Mouse (Mus musculus) 3134 (cell line): Measurements from ENCODE around the gene Ubxn6.
A peak's percentile ranks its signal among the peaks of the same experiment; 100 is the strongest.
"Not testable (repeated sequence)": the region's sequence is repeated elsewhere in the genome, so short reads cannot be mapped to it uniquely, and the experiment has no call there.

ENCODE experiments used
- DNase-seq: peaks from one replicate; pipeline ENCODE4 v3.0.0-alpha.2; 2011; ENCODE audit warnings: low spot score; ENCODE audit not compliant: insufficient read length; ENCODE audit errors: extremely low read depth

Gene Ubxn6

DNA sequence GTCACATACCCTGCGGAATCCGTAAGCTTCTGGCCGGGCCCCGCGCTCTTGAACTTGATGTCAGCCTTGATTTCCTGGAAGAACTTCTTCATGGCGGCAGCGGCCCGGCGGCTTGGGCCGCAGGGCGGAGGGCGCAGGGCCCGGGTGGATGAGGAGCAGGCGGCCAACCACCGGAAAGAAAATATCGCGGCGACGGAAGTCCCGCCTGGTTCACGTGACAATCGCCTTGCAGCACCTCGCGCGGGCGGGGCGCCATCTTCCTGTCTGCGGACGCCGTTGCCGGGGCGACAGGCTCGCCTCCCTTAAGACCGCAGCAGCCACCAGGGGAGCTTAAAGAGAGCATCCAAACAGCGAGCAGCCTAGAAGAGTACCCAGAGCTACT lies at the start of gene Ubxn6:
Gene Ubxn6, minus strand, starts transcription at position 202 of the 382 bp plus-strand sequence.
- peak; percentile 97 for DNase-seq

DNA sequence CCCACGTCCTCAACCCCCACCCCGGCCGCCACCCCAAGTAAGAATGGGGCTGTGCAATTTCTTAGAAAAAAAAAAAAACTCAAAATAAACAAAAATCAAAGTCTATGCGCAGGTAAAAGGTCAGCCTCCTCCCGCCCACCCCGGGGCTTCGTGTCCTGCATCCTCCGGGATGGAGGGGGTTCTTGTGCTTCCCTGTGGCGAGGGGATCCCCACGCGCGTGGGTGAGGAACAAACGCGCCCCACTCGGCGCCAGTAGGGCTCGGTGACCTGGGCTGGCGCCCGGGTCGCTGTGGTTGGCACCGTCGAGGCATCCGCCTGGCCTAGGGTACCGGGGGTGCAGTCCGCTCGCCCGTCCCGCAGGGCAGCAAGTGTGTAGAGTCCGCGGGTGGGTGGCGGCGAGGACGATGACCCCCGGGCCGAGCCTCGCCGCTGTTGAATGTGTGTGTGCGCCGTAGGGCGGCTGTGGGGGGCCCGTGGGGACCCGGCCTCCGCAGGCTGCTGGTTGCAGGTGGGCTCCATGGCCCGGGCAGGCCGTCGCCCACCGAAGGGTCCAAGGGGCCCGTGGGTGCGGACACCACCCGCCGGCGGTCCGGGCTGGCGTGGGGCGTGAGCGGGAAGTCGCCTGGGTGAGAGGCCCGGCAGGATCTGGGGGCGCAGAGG lies 49.0 kb upstream of the Ubxn6 start:
- DNase-seq, result no peak

DNA sequence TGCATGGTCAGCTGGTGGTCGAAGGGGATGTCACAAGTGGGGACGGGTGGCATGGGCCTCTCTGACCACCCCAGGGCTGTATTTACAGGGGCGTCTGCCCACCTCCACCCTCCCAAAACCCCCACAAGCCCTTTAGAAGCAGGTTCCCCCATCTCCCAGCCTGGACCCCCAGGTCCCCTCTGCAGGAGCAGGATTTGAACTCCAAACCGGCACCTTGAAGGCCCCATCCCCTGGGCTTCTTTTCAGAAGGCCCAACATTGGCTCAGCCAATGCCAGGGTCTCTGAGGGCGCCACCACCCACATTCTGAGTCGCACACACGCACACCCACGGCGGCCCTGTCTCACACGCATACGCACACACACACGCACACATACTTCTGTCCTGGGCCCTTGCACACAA lies 48.3 kb upstream of the Ubxn6 start:
- no peak for DNase-seq

DNA sequence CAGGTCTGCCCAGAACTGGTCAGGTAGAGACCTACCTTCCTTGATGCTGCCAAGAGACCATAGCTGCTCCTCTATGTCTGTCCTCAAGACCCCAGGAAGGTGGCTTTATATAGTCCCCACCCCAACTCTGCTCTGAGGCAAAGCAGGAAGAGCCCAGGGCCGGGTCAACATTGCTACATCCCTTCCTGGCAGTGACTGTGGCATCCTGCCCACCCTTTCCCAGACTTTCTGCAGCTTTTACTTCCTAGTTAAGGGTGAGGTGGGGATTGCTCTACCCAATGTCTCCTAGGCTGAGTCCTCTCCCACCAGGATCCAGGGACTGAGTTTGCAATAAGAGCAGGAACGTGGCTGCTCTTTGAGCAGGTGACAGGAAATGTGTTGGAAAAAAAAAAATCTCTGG lies 47.0 kb upstream of the Ubxn6 start, which contains the start of gene Lrg1:
Gene Lrg1, minus strand, starts transcription at position 176 of the 400 bp plus-strand sequence.
- no peak for DNase-seq

DNA sequence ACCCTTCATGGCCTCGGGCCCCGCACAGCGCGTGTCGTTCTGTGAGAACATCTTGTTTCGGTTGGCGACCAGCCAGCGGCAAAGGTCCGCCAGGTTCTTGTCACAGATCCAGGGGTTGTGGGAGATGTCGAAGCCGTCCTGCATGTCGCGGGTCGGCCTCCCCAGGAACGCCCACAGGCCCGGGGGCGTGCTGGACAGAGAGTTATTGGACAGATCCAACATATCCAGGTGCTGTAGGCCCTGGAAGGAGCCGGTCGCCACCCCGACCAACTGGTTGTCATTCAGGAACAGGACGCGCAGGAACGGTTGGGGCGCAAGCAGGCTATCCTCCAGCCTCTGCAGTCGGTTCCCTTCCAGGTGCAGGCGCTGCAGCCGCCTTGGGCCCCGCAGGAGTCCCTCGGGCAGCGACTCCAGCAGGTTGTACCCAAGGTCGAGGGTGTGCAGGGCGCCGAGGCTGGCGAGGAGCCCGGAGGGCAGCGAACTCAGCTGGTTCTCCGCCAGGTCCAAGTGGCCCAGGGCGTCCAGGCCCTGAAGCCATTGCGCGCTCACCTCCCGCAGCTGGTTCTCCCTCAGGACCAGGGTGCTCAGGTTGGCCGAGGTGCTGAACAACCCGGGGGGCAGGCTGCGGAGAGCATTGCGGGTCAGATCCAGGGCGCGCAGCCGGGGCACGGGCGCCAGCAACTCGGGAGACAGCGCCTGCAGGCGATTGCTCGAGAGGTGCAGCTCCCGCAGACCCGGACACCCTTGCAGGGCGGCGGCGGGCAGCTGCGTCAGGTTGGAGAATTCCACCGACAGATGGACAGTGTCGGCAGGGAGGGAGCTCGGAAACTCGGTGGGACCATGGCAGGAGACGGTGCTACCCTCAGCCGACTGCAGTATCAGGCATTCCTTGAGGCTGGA lies 45.4 kb upstream of the Ubxn6 start:
- no peak for DNase-seq

DNA sequence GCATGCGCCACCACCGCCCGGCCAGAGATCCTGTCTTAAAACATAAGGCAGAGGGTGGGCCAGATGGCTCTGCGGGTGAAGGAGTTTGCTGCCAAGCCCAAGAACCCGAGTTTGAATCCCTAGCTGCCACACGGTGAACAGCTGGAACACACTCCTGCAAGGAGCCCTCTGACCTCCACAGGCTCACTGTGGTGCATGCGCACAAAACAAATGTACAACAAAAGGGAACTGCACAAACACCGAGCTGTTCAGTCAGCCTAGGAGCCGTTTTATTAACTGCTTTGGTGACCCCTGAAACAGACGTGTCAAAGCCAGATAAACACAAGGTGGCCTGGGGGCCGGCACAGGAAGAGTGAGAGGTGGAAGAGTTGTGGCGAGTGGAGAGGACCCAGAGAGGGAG lies 44.6 kb upstream of the Ubxn6 start:
- DNase-seq, result no peak

DNA sequence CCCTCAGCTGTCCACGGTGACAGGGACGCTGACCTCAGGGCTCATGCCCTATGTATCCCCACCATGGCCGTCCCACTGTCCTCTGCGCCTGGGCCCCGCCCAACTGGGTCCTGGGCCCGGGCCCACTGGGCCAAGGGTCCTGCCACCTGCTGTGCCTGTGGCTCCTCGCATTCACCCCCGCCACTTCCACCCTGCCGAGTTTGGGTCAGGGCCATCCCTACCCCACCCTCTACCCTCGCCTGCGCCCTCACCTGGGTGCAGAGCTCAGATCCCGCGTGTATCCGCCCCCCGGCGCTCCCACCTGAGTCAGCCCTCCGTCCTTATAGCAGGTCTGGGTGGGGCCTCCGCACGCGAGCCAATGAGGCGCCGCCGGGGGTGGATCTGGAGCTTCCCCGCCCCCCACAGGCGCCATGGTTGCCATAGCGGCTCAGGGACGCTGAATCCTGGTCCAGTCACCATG lies 42.5 kb upstream of the Ubxn6 start, which contains the start of gene Plin5:
Gene Plin5, minus strand, starts transcription at position 346 of the 460 bp plus-strand sequence.
- no peak for DNase-seq

DNA sequence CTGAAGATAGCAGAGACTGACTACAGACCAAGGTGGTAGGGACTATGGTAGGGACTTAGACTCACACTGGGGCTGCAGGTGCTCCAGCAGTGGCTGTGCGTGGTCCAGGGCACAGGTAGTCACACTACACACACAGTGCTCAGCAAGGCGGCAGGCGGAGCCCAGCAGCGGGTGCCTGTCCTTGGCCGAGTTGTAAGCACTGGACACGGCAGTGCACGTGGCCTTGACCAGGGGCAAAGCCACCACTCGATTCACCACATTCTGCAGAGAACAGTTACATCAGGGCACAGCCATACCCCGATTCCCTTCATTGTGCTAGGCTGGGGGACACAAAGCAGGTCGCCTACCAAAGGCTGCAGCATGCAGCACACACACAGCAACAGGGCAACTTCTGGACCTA lies 41.4 kb upstream of the Ubxn6 start:
- DNase-seq, result no peak

DNA sequence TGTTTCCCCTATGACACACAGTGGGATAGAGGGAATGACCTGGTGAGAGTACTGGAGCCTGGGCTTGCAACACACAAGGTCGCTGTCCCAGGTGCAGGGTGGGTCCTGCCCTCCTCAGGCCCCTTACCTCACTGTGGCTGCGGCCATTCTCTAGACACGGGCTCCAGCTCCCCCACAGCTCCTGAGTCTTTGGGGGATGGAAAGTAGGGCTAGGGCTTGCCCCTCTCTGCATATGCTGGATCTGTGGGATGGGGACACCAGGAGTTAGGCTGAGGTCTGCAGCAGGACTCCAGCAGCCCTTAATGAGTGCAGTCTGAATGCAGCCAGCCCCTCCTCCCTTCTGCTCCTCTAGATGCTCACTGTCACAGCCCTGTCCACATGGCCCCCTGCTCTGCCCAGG lies 37.9 kb upstream of the Ubxn6 start:
- no peak for DNase-seq

DNA sequence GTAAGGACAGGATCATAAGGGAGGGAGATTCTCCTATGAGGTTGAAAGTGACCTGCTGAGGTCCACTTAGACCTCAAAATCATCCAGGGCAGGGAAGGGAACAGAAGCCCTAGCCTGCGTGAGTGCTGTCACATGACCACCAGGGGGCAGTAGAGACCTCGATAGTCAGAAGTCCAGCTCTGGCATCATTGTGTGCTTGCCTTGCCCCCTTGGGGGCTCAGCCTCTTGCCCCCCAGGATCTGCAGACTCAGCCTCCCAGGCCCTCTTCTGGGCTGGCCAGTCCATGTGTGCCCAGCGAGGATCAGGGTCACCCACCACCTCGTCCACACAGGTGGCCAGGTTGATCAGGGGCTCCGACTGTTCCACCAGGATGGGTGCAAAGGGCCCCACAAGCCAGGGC lies 37.0 kb upstream of the Ubxn6 start:
- peak; percentile 49 for DNase-seq

DNA sequence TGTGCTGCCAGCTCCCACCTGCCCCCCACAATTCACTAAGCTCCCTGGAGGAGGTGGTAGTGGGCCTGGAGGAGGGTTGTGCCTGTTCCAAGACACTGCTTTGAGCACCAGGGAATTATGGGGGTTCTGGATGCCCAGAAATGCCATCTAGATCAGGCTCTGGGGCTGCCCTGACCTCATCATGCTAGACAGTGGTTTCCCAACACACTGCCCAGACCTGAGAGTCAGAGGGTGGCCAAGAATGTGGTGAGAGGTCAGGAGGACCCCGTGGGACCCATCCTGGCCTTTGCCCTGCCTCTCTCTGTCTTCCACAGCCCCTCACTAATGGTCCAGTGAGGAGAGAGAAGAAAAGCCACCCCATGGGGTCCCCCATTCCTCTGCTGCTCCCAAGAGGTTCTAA lies 36.2 kb upstream of the Ubxn6 start:
- no peak for DNase-seq

DNA sequence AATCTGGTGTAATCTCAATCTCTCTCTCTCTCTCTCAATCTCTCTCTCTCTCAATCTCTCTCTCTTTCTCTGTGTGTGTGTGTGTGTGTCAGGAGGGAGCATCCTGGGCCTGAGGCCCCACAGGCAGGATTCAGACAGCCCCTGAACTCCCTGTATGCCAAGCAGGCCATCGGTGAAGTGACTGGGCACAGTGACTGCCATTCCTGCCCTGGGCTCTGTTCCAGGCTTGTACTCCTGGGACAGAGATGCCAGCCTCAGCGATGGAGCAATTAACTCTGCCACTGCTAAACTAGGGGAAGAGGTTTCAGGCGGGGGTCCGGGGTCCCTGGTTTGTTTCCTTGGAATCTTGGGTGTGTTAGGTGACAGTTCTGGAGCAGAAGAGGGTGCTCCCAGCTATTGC lies 35.7 kb upstream of the Ubxn6 start:
- DNase-seq, result peak; percentile 59

DNA sequence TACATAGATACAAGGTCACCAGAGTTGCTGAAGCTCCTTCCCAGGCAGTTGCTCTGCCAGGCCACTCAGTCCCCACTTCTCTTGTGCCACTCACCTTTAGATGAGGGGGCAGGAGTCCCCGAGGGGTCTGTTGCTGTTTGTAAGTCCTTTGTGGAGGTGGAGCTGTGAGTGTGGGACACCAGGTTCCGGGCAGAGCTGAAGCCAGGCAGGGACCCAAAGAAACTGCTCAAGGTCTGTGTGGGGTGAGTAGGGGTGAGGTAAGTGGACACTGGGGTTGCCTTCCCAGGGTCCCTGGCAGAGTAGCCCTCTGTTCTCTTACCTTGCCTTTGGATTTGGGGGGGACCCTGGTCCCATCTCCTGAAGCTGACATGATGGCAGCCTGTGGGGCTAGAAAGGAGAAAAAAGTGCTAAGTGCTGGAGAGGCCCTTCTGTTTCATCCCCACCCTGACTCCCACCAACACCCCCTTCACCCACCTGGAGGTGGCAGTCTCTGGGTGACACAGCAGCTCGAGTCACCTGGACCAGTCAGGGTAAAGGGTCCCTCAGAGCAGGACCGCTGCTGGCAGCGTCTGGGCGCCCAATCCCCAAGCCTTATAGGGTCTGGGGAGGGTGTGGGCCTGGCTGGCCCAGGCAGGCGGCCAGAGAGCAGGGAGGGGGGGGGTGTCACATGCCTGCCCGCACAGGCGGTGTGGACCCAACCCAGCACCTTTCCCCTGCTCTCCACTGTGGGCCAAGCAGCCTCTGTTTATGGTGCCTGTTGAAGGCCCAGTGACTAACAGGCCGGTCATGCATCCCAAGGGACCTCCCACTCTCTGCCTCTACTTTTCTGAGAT lies 34.6 kb upstream of the Ubxn6 start, which contains the start of gene Plin4:
Gene Plin4, minus strand, starts transcription at position 585 of the 833 bp plus-strand sequence.
- peak; percentile 91 for DNase-seq

DNA sequence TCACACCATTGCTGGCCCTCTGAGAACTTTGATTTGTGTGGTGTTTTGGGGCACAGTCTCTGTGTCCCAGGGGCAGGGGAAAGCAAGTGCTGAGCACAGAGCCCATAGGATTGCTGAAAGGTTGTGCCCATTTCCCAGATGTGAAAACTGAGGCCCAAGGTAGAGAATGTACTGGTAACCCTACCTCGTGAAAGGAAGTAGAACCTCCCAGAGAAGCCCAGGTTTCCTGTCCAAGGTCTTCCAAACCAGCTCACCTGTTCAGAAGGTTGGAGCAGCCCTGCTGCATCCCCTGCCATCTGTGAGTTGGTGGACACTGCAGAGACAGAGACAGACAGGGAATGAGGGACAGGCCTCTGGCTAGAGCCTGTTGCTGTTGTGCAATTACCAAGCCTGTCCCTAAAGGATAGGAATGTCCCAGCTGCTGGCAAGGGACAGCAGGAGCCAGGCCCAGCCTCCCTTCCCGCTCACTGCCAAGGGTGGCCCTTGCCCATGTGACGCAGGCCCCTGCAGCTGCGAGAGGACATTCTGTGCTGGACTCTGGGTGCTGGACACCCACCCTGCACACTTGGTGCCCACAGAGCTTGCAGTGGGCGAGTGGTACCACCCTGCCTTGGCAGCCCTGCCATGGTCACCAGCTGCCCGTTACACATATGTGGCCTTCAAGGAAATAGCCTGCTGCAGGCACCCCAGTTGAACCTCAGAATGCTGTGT lies 33.7 kb upstream of the Ubxn6 start:
- DNase-seq, result peak; percentile 87

DNA sequence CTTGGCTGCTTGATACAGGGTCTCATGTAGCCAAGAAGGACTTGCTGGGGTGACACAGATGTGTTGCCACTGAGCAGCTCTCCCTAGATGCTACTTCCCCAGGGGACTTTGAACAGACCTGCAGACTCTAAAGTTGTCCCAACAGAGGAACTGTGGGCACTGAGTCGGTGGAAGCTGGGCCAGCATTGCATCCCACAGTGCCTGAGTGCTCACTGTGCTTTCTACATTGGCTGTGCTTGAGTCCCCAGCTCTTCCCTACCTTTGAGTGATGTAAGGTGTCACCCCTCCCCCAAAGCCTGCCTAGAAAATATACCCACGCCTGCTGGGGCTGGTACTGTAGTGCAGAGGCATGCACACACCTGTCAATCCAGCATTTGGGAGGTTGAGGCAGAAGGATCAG lies 32.9 kb upstream of the Ubxn6 start:
- DNase-seq, result no peak

DNA sequence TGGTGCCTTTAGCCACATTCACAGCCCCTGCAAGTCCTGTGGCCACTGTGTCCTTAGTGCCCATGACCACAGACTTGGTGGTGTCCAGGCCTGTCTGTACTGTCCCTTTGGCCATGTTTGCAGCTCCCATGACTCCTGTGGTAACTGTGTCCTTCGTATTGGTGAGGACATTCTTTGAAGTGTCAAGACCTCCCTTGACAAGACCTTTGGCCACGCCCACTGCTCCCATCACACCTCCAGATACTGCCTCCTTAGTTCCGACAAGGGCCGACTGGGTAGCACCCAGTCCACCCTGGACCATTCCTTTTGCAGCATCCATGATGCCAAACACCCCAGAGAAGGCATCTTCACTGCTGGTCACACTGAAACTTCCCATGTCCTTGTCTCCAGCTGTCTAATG lies 32.2 kb upstream of the Ubxn6 start:
- DNase-seq, result no peak

DNA sequence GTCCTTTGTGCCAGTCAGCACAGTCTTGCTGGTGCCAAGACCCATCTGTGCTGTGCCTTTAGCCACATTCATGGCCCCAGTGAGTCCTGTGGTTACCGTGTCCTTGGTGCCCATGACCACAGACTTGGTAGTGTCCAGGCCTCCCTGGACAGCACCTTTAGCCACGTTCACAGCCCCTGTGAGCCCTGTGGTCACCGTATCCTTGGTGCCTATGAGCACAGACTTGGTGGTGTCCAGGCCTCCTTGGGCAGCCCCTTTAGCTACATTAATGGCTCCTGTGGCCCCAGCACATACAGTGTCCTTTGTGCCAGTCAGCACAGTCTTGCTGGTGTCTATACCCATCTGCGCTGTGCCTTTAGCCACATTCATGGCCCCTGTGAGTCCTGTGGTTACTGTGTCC lies 31.6 kb upstream of the Ubxn6 start:
- DNase-seq, result peak; percentile 37

DNA sequence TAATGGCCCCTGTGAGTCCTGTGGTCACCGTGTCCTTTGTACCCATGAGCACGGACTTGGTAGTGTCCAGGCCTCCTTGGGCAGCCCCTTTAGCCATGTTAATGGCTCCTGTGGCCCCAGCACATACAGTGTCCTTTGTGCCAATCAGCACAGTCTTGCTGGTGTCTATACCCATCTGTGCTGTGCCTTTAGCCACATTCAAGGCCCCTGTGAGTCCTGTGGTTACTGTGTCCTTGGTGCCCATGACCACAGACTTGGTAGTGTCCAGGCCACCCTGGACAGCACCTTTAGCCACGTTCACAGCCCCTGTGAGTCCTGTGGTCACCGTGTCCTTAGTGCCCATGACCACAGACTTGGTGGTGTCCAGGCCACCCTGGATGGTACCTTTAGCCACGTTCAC lies 30.0 kb upstream of the Ubxn6 start:
- not testable (repeated sequence) for DNase-seq

DNA sequence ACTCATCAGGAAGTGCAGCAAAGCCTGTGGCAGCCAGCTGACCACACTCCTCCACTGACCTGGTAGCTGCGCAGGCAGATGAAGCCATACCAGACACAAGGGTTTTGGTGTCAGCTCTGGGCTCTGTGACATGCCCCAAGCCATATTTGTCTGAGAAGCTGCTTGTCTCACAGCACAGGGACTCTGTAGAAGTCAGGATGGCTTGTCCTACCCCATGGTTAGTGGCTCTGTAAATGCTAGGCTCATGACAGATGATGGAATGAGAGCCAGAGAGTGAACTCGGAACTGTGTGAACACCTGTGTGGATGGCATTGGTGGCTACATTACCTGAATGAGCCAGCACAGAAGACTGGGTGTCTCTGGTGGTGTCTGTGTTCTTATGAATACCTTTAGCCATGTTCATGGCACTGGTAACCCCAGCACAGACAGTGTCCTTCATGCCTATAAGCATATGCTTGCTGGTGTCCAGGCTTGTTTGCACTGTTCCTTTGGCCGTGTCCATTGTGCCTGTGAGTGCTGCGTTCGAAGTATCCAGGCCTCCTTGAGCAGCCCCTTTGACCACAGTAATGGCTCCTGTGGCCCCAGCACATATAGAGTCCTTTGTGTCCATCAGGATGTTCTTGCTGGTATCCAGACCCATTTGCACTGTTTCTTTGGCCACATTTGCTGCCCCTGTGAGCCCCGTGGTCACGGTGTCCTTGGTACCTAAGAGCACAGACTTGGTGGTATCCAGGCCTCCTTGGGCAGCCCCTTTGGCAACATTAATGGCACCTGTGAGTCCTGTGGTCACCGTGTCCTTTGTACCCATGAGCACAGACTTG lies 28.8 kb upstream of the Ubxn6 start:
- DNase-seq, result no peak
